Mouse (Mus musculus) limb, embryonic 10.5 days (tissue): Measurements from ENCODE around the gene Olfr341. TPM values are rescaled to one million over a fixed set of nuclear protein-coding genes. Genes with fewer than 3 reads are reported as not detected.

Experiments
- DNase-seq: peaks from one replicate; pipeline ENCODE4 v3.0.0-alpha.2; 2017; ENCODE audit warnings: low spot score
- H3K27ac ChIP-seq: fragments of 300-500 bp; sonication (generic); 2 replicates; pipeline ENCODE4 v1.5.1; 2016; ENCODE audit warnings: mild to moderate bottlenecking
- H3K27me3 ChIP-seq: fragments of 300-500 bp; sonication (generic); 2 replicates; pipeline ENCODE4 v1.6.1; 2016; ENCODE audit warnings: low read depth, mild to moderate bottlenecking; ENCODE audit not compliant: poor library complexity, severe bottlenecking
- H3K36me3 ChIP-seq: fragments of 300-500 bp; sonication (generic); 2 replicates; pipeline ENCODE4 v1.6.1; 2016; ENCODE audit warnings: mild to moderate bottlenecking, moderate library complexity
- H3K4me1 ChIP-seq: fragments of 300-500 bp; sonication (generic); 2 replicates; pipeline ENCODE4 v1.6.1; 2016
- H3K4me3 ChIP-seq: fragments of 300-500 bp; sonication (generic); 2 replicates; pipeline ENCODE4 v1.5.1; 2016; ENCODE audit warnings: mild to moderate bottlenecking, moderate library complexity
- H3K9me3 ChIP-seq: fragments of 300-500 bp; sonication (generic); replicated peaks from 2 replicates; pipeline ENCODE4 v1.6.1; 2016; ENCODE audit warnings: mild to moderate bottlenecking
- WGBS: fragments of 180-500 bp; shearing (Covaris S2); methylation state at CpG from one replicate; pipeline ENCODE4 v1.1.7; 2016; 5-methylcytosine and 5-hydroxymethylcytosine counted together
- polyA plus RNA-seq: library from polyadenylated mRNA; unstranded; fragments of >200 nt; fragmentation: Nextera tagmentation; extraction: Ambion mirVana; gene quantifications from 2 replicates; pipeline ENCODE4 v1.2.1, GENCODE M21; 2016

The Olfr341 gene
- not detected in 2 replicates for polyA plus RNA-seq

GRCm38 (mm10) chr2:36482368-36482767 lies at the start of gene Olfr341:
TSS of gene Olfr341 (minus strand) at chr2:36482468.
- H3K27ac ChIP-seq = no peak within 1 kb of the TSS
- no peaks in the 10 kb centered on the region for H3K4me1 ChIP-seq
- H3K4me3 ChIP-seq = no peak within 1 kb of the TSS
- no peak for DNase-seq
- no peaks in the 10 kb centered on the region for H3K27me3 ChIP-seq
- no peaks in the 10 kb centered on the region for H3K36me3 ChIP-seq
- H3K9me3 ChIP-seq = no peaks in the 10 kb centered on the region

DNA sequence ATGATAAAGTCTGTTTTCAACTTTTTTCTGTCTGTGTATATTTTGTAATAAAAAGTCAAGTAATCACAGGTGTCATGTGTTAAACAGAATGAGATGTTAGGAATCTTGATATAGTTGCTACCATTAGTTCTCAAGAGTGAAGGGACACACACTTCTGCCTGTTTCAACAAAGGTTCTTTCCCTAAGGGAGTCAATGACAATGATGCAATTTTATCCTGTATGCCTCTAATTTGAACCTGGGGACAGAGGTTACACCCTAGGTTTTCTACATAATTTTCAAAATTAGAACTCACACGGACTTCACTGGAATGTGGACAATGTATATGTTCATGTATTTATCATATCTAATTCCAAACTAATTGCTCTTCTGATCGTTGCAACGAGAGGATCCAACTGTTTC lies 42.4 kb upstream of the Olfr341 start, which contains the start of gene Olfr342:
Gene Olfr342 (plus strand): TSS at position 301 of the 400 bp plus-strand sequence.
- DNase-seq = no peak
- H3K4me3 ChIP-seq = no peak within 1 kb of the TSS
- H3K9me3 ChIP-seq = peaks cover 1% of the 10 kb centered on the region; the same call in 1 of the 2 replicates
- no peaks in the 10 kb centered on the region for H3K36me3 ChIP-seq
- H3K4me1 ChIP-seq = no peaks in the 10 kb centered on the region
- WGBS = 64% methylated on average over 3 of the region's 3 CpGs
- no peaks in the 10 kb centered on the region for H3K27me3 ChIP-seq
- no peak within 1 kb of the TSS for H3K27ac ChIP-seq

DNA sequence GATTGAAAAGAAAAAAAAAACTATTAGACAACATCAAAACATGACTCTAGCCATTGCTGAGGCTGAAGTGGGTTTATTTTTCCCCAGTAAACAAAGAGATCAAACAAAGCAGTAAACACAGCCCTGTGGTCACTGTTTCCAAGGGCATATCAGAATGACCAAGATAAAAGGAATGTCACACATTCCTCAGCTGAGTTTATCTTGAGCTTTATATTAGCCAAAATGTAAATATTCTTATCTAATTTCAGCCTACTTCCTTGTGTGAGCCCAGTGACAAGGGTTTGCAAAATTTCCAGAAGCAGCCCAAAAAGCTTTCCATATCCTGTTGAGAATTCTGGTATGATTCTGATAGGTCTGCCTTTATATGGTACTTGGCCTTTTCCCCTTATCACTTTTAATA lies 8.6 kb downstream of the Olfr341 start:
- Histone ChIP-seq H3K27me3 (no peaks in the 10 kb centered on the region), H3K4me1 (no peaks in the 10 kb centered on the region), H3K27ac (no peak overlapping the region), H3K9me3 (peaks cover 6% of the 10 kb centered on the region; the same call in 1 of the 2 replicates), H3K4me3 (no peak overlapping the region), H3K36me3 (no peaks in the 10 kb centered on the region)
- no peak for DNase-seq

- Histone ChIP-seq H3K4me1 (no peaks in the 10 kb centered on the region), H3K27ac (no peak within 1 kb of the TSS), H3K4me3 (no peak within 1 kb of the TSS), H3K27me3 (no peaks in the 10 kb centered on the region), H3K36me3 (no peaks in the 10 kb centered on the region), H3K9me3 (peaks cover 3% of the 10 kb centered on the region; the same call in 1 of the 2 replicates)
- DNase-seq = no peak
- WGBS = 64% methylated on average over 1 of the region's 1 CpGs
These were observed 30.0 kb downstream of the Olfr341 start, which contains the start of gene Olfr340 for GRCm38 (mm10) chr2:36452287-36452686. TSS of gene Olfr340 (plus strand) at chr2:36452587.

Other genes starting within 250 kb of the Olfr341 start
- gene Olfr338, start 108.9 kb downstream of the Olfr341 start, polyA plus RNA-seq = 0.03 TPM in 1 of 2 replicates, not detected in the other
- gene Olfr339, start 63.5 kb downstream of the Olfr341 start, polyA plus RNA-seq = not detected in 2 replicates
- gene Olfr340, start 29.9 kb downstream of the Olfr341 start, polyA plus RNA-seq = not detected in 2 replicates
- not detected in 2 replicates for gene Olfr342, start 42.5 kb upstream of the Olfr341 start, polyA plus RNA-seq
- not detected in 2 replicates for gene Olfr344, start 84.2 kb upstream of the Olfr341 start, polyA plus RNA-seq
- gene Olfr345, start 157.6 kb upstream of the Olfr341 start, polyA plus RNA-seq = not detected in 2 replicates
- gene Olfr346, start 203.3 kb upstream of the Olfr341 start, polyA plus RNA-seq = not detected in 2 replicates
- not detected in 2 replicates for gene Olfr347, start 249.4 kb upstream of the Olfr341 start, polyA plus RNA-seq